Mouse (Mus musculus) intestine, embryonic 15.5 days (tissue): ENCODE measurements around the gene Mxi1. TPM values are rescaled to one million over a fixed set of nuclear protein-coding genes. Genes with fewer than 3 reads are reported as not detected.

Source experiments
- ATAC-seq: fragments of 200-750 bp; cut with Nextera tagmentation; 2 replicates; pipeline ENCODE4 v1.8.0; 2017; ENCODE audit warnings: moderate TSS enrichment, moderate library complexity
- H3K27ac ChIP-seq: fragments of 300-500 bp; sonication (generic); 2 replicates; pipeline ENCODE4 v1.5.1; 2015; ENCODE audit warnings: mild to moderate bottlenecking, inconsistent platforms
- H3K27me3 ChIP-seq: fragments of 300-500 bp; sonication (generic); replicated peaks from 2 replicates; pipeline ENCODE4 v1.6.1; 2015; ENCODE audit warnings: inconsistent platforms
- H3K36me3 ChIP-seq: fragments of 300-500 bp; sonication (generic); 2 replicates; pipeline ENCODE4 v1.6.1; 2015; ENCODE audit warnings: inconsistent platforms
- H3K4me1 ChIP-seq: fragments of 300-500 bp; sonication (generic); replicated peaks from 2 replicates; pipeline ENCODE4 v1.6.1; 2015; ENCODE audit warnings: inconsistent platforms
- H3K4me2 ChIP-seq: fragments of 300-500 bp; sonication (generic); replicated peaks from 2 replicates; pipeline ENCODE4 v1.6.1; 2015; ENCODE audit warnings: mild to moderate bottlenecking, inconsistent platforms
- H3K4me3 ChIP-seq: fragments of 300-500 bp; sonication (generic); replicated peaks from 2 replicates; pipeline ENCODE4 v1.5.1; 2015; ENCODE audit warnings: inconsistent platforms
- H3K9ac ChIP-seq: fragments of 300-500 bp; sonication (generic); 2 replicates; pipeline ENCODE4 v1.6.1; 2015; ENCODE audit warnings: inconsistent platforms
- H3K9me3 ChIP-seq: fragments of 300-500 bp; sonication (generic); 2 replicates; pipeline ENCODE4 v1.6.1; 2016; ENCODE audit warnings: inconsistent platforms
- WGBS: fragments of 180-500 bp; shearing (Covaris S2); methylation state at CpG from one replicate; pipeline ENCODE4 v1.1.7; 2015; 5-methylcytosine and 5-hydroxymethylcytosine counted together
- polyA plus RNA-seq: library from polyadenylated mRNA; unstranded; fragments of >200 nt; fragmentation: Nextera tagmentation; extraction: Ambion mirVana; gene quantifications from 2 replicates; pipeline ENCODE4 v1.2.1, GENCODE M21; 2015

Gene Mxi1
- polyA plus RNA-seq, 1 experiment from 2014 or later = 34.5 TPM

- ATAC-seq = no peak
- Histone ChIP-seq H3K4me2 (no peak overlapping the region), H3K9ac (no peak overlapping the region), H3K27ac (no peak overlapping the region), H3K9me3 (no peaks in the 10 kb centered on the region), H3K4me1 (peaks cover 23% of the 10 kb centered on the region), H3K27me3 (no peaks in the 10 kb centered on the region), H3K4me3 (no peak overlapping the region), H3K36me3 (0 out of 2 replicates have a peak, but pooled peaks cover 2% of the 10 kb centered on the region)
- 43% methylated on average over 2 of the region's 2 CpGs for WGBS
Observed at GRCm38 (mm10) chr19:53362967-53363366, 52.6 kb downstream of the Mxi1 start.

- Histone ChIP-seq H3K9ac (no peak overlapping the region), H3K9me3 (no peaks in the 10 kb centered on the region), H3K4me3 (no peak overlapping the region), H3K27ac (peak overlapping the region; percentile 58; the same call in 1 of the 2 replicates), H3K36me3 (0 out of 2 replicates have a peak, but pooled peaks cover 2% of the 10 kb centered on the region), H3K4me2 (no peak overlapping the region; the same call in 1 of the 2 replicates), H3K27me3 (no peaks in the 10 kb centered on the region), H3K4me1 (peaks cover 27% of the 10 kb centered on the region)
- ATAC-seq = peak; percentile 50; the same call in 1 of the 2 replicates
- WGBS = 44% methylated on average over 2 of the region's 2 CpGs
Observed at GRCm38 (mm10) chr19:53364551-53364950, 54.2 kb downstream of the Mxi1 start.

- peak; percentile 95 for ATAC-seq
- Histone ChIP-seq H3K27ac (peak overlapping the region; percentile 51), H3K36me3 (0 out of 2 replicates have a peak, but pooled peaks cover 2% of the 10 kb centered on the region), H3K9me3 (no peaks in the 10 kb centered on the region), H3K4me3 (no peak overlapping the region), H3K4me2 (peak overlapping the region; percentile 38), H3K9ac (no peak overlapping the region), H3K4me1 (peaks cover 28% of the 10 kb centered on the region), H3K27me3 (no peaks in the 10 kb centered on the region)
- 16% methylated on average over 9 of the region's 9 CpGs for WGBS
Observed at GRCm38 (mm10) chr19:53364963-53365362, 54.6 kb downstream of the Mxi1 start.

GRCm38 (mm10) chr19:53366057-53366775 lies 55.9 kb downstream of the Mxi1 start:
- 64% methylated on average over 11 of the region's 11 CpGs for WGBS
- ATAC-seq = no peak
- no peak overlapping the region for H3K9ac ChIP-seq

GRCm38 (mm10) chr19:53366881-53367280 lies 56.6 kb downstream of the Mxi1 start:
- Histone ChIP-seq H3K36me3 (peaks cover 2% of the 10 kb centered on the region; the same call in 1 of the 2 replicates), H3K4me1 (peaks cover 21% of the 10 kb centered on the region), H3K4me2 (no peak overlapping the region), H3K27me3 (no peaks in the 10 kb centered on the region), H3K9ac (no peak overlapping the region), H3K9me3 (no peaks in the 10 kb centered on the region), H3K27ac (no peak overlapping the region), H3K4me3 (no peak overlapping the region)
- 84% methylated on average over 7 of the region's 7 CpGs for WGBS
- ATAC-seq = no peak

More at GRCm38 (mm10) chr19:53366057-53366775, 55.9 kb downstream of the Mxi1 start:
- Histone ChIP-seq H3K4me1 (peaks cover 21% of the 10 kb centered on the region), H3K36me3 (0 out of 2 replicates have a peak, but pooled peaks cover 2% of the 10 kb centered on the region), H3K4me2 (no peak overlapping the region; the same call in 1 of the 2 replicates), H3K9me3 (no peaks in the 10 kb centered on the region), H3K27me3 (no peaks in the 10 kb centered on the region), H3K27ac (no peak overlapping the region), H3K4me3 (no peak overlapping the region)

GRCm38 (mm10) chr19:53369469-53370043 lies 59.2 kb downstream of the Mxi1 start:
- Histone ChIP-seq H3K27ac (no peak overlapping the region), H3K9me3 (no peaks in the 10 kb centered on the region), H3K4me1 (peaks cover 21% of the 10 kb centered on the region), H3K4me3 (no peak overlapping the region), H3K4me2 (0 out of 2 replicates have a peak overlapping the region, but pooled peaks have one; percentile 6), H3K36me3 (peaks cover 6% of the 10 kb centered on the region), H3K27me3 (no peaks in the 10 kb centered on the region), H3K9ac (no peak overlapping the region)
- WGBS = 25% methylated on average over 14 of the region's 14 CpGs
- peak; percentile 56; the same call in 1 of the 2 replicates for ATAC-seq

- ATAC-seq = no peak
- H3K4me1 ChIP-seq = peaks cover 19% of the 10 kb centered on the region
- H3K4me3 ChIP-seq = no peak overlapping the region
- peaks cover 6% of the 10 kb centered on the region for H3K36me3 ChIP-seq
- no peak overlapping the region for H3K9ac ChIP-seq
- H3K4me2 ChIP-seq = no peak overlapping the region
- 77% methylated on average over 15 of the region's 15 CpGs for WGBS
- no peaks in the 10 kb centered on the region for H3K27me3 ChIP-seq
- H3K27ac ChIP-seq = no peak overlapping the region
- H3K9me3 ChIP-seq = no peaks in the 10 kb centered on the region
Observed at GRCm38 (mm10) chr19:53370233-53370632, 59.9 kb downstream of the Mxi1 start.

GRCm38 (mm10) chr19:53371666-53372065 lies 61.3 kb downstream of the Mxi1 start, which contains the start of gene Gm10197:
TSS of gene Gm10197 (minus strand) at chr19:53371766.
- Histone ChIP-seq H3K27ac (no peak within 1 kb of the TSS), H3K4me3 (no peak within 1 kb of the TSS), H3K36me3 (peaks cover 6% of the 10 kb centered on the region), H3K4me2 (no peak within 1 kb of the TSS), H3K9me3 (no peaks in the 10 kb centered on the region), H3K4me1 (peaks cover 9% of the 10 kb centered on the region; the same call in 1 of the 2 replicates), H3K9ac (no peak within 1 kb of the TSS), H3K27me3 (no peaks in the 10 kb centered on the region)
- 90% methylated on average over 13 of the region's 13 CpGs for WGBS
- no peak for ATAC-seq

- no peak overlapping the region for H3K4me2 ChIP-seq
- no peak overlapping the region for H3K4me3 ChIP-seq
- H3K4me1 ChIP-seq = peaks cover 7% of the 10 kb centered on the region; the same call in 1 of the 2 replicates
- H3K36me3 ChIP-seq = peaks cover 10% of the 10 kb centered on the region
- no peak overlapping the region for H3K9ac ChIP-seq
- no peaks in the 10 kb centered on the region for H3K27me3 ChIP-seq
- 78% methylated on average over 2 of the region's 2 CpGs for WGBS
- no peaks in the 10 kb centered on the region for H3K9me3 ChIP-seq
- ATAC-seq = no peak
- no peak overlapping the region for H3K27ac ChIP-seq
Observed at GRCm38 (mm10) chr19:53373570-53373969, 63.3 kb downstream of the Mxi1 start.

GRCm38 (mm10) chr19:53375299-53375698 lies 65.0 kb downstream of the Mxi1 start:
- H3K4me2 ChIP-seq = no peak overlapping the region
- no peak for ATAC-seq
- H3K36me3 ChIP-seq = peaks cover 15% of the 10 kb centered on the region

GRCm38 (mm10) chr19:53375816-53376215 lies 65.5 kb downstream of the Mxi1 start:
- Histone ChIP-seq H3K36me3 (peaks cover 18% of the 10 kb centered on the region), H3K4me1 (no peaks in the 10 kb centered on the region), H3K9me3 (no peaks in the 10 kb centered on the region), H3K4me3 (no peak overlapping the region), H3K27me3 (no peaks in the 10 kb centered on the region), H3K4me2 (no peak overlapping the region), H3K27ac (no peak overlapping the region), H3K9ac (no peak overlapping the region)
- 87% methylated on average over 9 of the region's 9 CpGs for WGBS
- no peak for ATAC-seq

More at GRCm38 (mm10) chr19:53375299-53375698, 65.0 kb downstream of the Mxi1 start:
- Histone ChIP-seq H3K27me3 (no peaks in the 10 kb centered on the region), H3K9me3 (no peaks in the 10 kb centered on the region), H3K4me1 (no peaks in the 10 kb centered on the region; the same call in 1 of the 2 replicates), H3K27ac (no peak overlapping the region), H3K9ac (no peak overlapping the region), H3K4me3 (no peak overlapping the region)
- WGBS = 92% methylated on average over 6 of the region's 6 CpGs

- H3K4me2 ChIP-seq = no peak overlapping the region
- no peaks in the 10 kb centered on the region for H3K9me3 ChIP-seq
- WGBS = 81% methylated on average over 8 of the region's 8 CpGs
- H3K4me3 ChIP-seq = no peak overlapping the region
- ATAC-seq = no peak
- H3K27ac ChIP-seq = no peak overlapping the region
- H3K27me3 ChIP-seq = no peaks in the 10 kb centered on the region
- peaks cover 19% of the 10 kb centered on the region for H3K36me3 ChIP-seq
- no peaks in the 10 kb centered on the region for H3K4me1 ChIP-seq
- no peak overlapping the region for H3K9ac ChIP-seq
Observed at GRCm38 (mm10) chr19:53377652-53378051, 67.3 kb downstream of the Mxi1 start.
